Mouse (Mus musculus): ENCODE measurements around the gene H2al3.

GRCm38 (mm10) chrX:9875519-9875918, 26.0 kb downstream of the H2al3 start:
- TF ChIP-seq CTCF (IDR thresholded peaks at IDR 0.05; ENCODE audit: low read depth, low read length) (no peak), POLR2A (IDR thresholded peaks at IDR 0.05; ENCODE audit: insufficient read depth, low read length) (no peak)
